Mouse (Mus musculus) ES-E14 (cell line): ENCODE data around the gene A930017K11Rik.

ENCODE experiments used
- CHD2 ChIP-seq: IDR thresholded peaks from 2 replicates; pipeline ENCODE4 v1.6.1; 2014; ENCODE audit warnings: mild to moderate bottlenecking, low read depth, low read length, inconsistent platforms
- ZC3H11A ChIP-seq: IDR thresholded peaks from 2 replicates; pipeline ENCODE4 v1.6.1; 2012; ENCODE audit warnings: low read depth, mild to moderate bottlenecking, inconsistent platforms, low read length, borderline replicate concordance
- ZNF384 ChIP-seq: IDR thresholded peaks from 2 replicates; pipeline ENCODE4 v1.6.1; 2012; ENCODE audit warnings: low read depth, low read length, inconsistent platforms

DNA sequence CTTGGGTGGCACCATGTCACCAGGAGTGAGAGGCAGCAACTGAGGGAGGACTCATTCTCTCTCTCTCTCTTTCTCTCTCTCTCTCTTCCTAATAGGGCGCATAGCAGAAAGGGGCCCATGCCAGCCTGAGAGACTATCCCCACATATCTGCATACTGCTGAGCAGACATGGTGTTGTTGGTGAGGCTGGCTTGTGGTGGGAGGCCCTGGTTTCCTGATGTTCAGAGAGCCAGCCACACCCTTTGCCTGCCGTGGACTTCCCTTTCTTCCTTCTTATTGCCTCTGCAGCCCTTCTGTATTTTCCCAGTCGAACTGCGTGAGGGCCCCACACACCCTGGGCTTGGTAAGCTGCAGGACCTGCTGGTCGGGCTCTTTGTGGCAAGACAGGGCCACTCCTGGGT lies 38.0 kb upstream of the A930017K11Rik start:
- TF ChIP-seq ZNF384 = no peak
- no peak for TF ChIP-seq ZC3H11A
- TF ChIP-seq CHD2 = no peak
